Mouse (Mus musculus) kidney, embryonic 16.5 days (tissue): ENCODE results near the gene Dusp22. TPM values are rescaled to one million over a fixed set of nuclear protein-coding genes. Genes with fewer than 3 reads are reported as not detected.

Experiments used
- ATAC-seq: fragments of 200-750 bp; cut with Nextera tagmentation; 2 replicates; pipeline ENCODE4 v1.8.0; 2017; ENCODE audit warnings: moderate TSS enrichment; ENCODE audit not compliant: low FRiP score, low TSS enrichment
- H3K27ac ChIP-seq: fragments of 300-500 bp; sonication (generic); 2 replicates; pipeline ENCODE4 v1.5.1; 2014; ENCODE audit warnings: low read length
- H3K27me3 ChIP-seq: fragments of 300-500 bp; sonication (generic); 2 replicates; pipeline ENCODE4 v1.6.1; 2014; ENCODE audit warnings: low read length, control low read depth, mixed read lengths; ENCODE audit not compliant: insufficient read depth
- H3K36me3 ChIP-seq: fragments of 300-500 bp; sonication (generic); 2 replicates; pipeline ENCODE4 v1.6.1; 2014; ENCODE audit warnings: low read length, control low read depth, mixed read lengths; ENCODE audit not compliant: insufficient read depth
- H3K4me1 ChIP-seq: fragments of 300-500 bp; sonication (generic); 2 replicates; pipeline ENCODE4 v1.6.1; 2014; ENCODE audit warnings: low read length, control low read depth, mixed read lengths; ENCODE audit not compliant: insufficient read depth
- H3K4me2 ChIP-seq: fragments of 300-500 bp; sonication (generic); replicated peaks from 2 replicates; pipeline ENCODE4 v1.6.1; 2014; ENCODE audit warnings: low read depth, low read length
- H3K4me3 ChIP-seq: fragments of 300-500 bp; sonication (generic); 2 replicates; pipeline ENCODE4 v1.5.1; 2014; ENCODE audit warnings: mild to moderate bottlenecking, low read length
- H3K9ac ChIP-seq: fragments of 300-500 bp; sonication (generic); replicated peaks from 2 replicates; pipeline ENCODE4 v1.6.1; 2014; ENCODE audit warnings: low read length
- H3K9me3 ChIP-seq: fragments of 300-500 bp; sonication (generic); 2 replicates; pipeline ENCODE4 v1.6.1; 2016; ENCODE audit warnings: low read length, control low read depth
- WGBS: fragments of 180-500 bp; shearing (Covaris S2); extraction: QIAGEN DNeasy Blood & Tissue Kit; methylation state at CpG from one replicate; pipeline ENCODE4 v1.1.7; 2014; 5-methylcytosine and 5-hydroxymethylcytosine counted together
- polyA plus RNA-seq: library from polyadenylated mRNA; unstranded; fragments of >200 nt; fragmentation: Nextera tagmentation; extraction: Ambion mirVana; gene quantifications from 2 replicates; pipeline ENCODE4 v1.2.1, GENCODE M21; 2015

Gene Dusp22
- polyA plus RNA-seq, 1 experiment from 2014 or later: 20.4 TPM

DNA sequence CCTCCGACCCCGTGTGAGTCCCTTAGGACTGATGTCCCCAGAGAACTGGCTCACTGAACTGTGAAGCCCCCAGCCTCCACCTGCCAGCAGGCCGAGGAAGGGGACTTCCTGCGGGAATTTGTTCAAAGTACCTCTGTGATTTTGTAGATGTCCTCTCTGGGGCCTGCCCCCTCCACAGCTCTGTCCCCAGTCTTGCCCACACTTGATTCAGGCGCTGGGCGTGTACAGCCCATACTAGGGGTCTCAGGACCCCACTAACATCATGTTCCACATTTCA, 91.4 kb downstream of the Dusp22 start:
- H3K4me3 ChIP-seq: no peak overlapping the region
- H3K9me3 ChIP-seq: no peaks in the 10 kb centered on the region
- peaks cover 56% of the 10 kb centered on the region for H3K27me3 ChIP-seq
- WGBS: 20% methylated on average over 6 of the region's 6 CpGs
- H3K27ac ChIP-seq: no peak overlapping the region
- peaks cover 18% of the 10 kb centered on the region for H3K4me1 ChIP-seq
- no peaks in the 10 kb centered on the region for H3K36me3 ChIP-seq
- no peak for ATAC-seq
- no peak overlapping the region for H3K9ac ChIP-seq
- H3K4me2 ChIP-seq: no peak overlapping the region

DNA sequence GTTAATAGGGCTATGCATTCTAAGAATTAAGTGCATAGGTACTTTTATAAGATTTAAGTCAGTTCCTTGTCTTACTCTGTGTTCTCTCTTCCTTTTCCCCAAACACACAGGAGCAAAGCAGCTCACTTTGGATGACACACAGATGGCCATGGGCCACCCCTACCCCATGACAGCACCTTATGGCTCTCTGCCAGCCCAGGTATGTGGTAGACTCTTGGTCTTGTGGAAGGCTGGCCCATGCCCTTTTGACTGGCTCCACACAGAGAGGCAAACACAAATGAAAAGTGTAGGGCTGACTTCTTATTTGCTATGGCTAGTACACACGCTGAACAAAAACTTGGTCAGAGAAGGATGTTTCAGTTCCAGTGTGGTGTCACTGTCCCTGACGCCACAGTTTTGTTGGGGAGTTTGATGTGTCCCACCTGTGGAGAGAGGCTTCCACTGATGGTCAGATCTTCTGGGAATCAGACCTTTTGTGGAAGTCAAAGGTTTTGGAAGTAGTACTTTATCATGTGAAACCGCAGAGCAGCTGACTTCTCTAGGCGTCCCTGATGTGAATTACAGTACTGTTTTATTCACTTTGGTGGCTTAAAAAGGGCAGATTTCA, 92.9 kb downstream of the Dusp22 start:
- Histone ChIP-seq H3K27me3 (peaks cover 43% of the 10 kb centered on the region), H3K27ac (no peak overlapping the region), H3K36me3 (no peaks in the 10 kb centered on the region), H3K9ac (no peak overlapping the region), H3K9me3 (no peaks in the 10 kb centered on the region), H3K4me2 (no peak overlapping the region), H3K4me3 (no peak overlapping the region), H3K4me1 (peaks cover 18% of the 10 kb centered on the region)
- ATAC-seq: no peak
- 66% methylated on average over 4 of the region's 4 CpGs for whole genome bisulfite sequencing

DNA sequence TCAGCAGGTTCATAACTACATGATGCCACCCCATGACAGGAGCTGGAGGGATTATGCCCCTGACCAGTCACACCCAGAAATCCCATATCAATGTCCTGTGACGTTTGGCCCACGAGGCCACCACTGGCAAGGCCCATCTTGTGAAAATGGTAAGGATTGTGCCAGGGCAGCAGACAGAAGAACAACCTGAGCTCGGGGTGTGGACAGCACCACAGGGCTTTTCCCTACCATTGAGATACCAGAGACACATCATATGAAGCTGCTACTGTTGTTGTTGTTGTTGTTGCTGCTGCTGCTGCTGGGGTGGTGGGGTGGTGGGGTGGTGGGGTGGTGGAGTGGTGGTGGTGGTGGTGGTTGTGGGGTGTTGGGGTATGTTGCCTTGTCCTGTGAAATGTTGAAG, 93.6 kb downstream of the Dusp22 start:
- Histone ChIP-seq H3K4me1 (peaks cover 18% of the 10 kb centered on the region), H3K4me2 (no peak overlapping the region), H3K27ac (no peak overlapping the region), H3K4me3 (no peak overlapping the region), H3K9ac (no peak overlapping the region), H3K27me3 (peaks cover 39% of the 10 kb centered on the region), H3K9me3 (no peaks in the 10 kb centered on the region), H3K36me3 (no peaks in the 10 kb centered on the region)
- WGBS: 89% methylated on average over 3 of the region's 3 CpGs
- no peak for ATAC-seq

DNA sequence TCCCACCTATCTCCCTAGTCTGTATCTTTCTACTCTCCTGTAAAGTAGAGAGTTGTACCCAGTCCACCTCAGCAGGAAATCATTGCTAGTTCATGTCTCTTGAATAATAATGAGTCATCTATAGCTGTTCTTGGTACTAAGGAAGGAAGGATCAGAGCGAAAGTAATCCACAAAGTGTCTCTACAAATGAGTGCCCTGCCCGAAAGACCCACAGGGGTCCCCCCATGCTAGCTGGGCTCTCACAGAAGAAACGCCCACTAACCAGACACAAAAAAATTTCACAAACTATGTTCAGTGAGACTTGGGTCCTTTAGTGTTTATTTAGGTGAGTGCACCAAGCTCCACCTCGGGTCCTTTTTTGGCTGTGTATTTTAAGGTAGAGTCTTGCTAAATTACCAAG, 94.3 kb downstream of the Dusp22 start:
- Histone ChIP-seq H3K4me1 (peaks cover 17% of the 10 kb centered on the region), H3K9ac (no peak overlapping the region), H3K4me2 (no peak overlapping the region), H3K9me3 (no peaks in the 10 kb centered on the region), H3K27ac (no peak overlapping the region), H3K4me3 (no peak overlapping the region), H3K36me3 (no peaks in the 10 kb centered on the region), H3K27me3 (peaks cover 33% of the 10 kb centered on the region)
- ATAC-seq: no peak
- WGBS: 91% methylated on average over 4 of the region's 4 CpGs

DNA sequence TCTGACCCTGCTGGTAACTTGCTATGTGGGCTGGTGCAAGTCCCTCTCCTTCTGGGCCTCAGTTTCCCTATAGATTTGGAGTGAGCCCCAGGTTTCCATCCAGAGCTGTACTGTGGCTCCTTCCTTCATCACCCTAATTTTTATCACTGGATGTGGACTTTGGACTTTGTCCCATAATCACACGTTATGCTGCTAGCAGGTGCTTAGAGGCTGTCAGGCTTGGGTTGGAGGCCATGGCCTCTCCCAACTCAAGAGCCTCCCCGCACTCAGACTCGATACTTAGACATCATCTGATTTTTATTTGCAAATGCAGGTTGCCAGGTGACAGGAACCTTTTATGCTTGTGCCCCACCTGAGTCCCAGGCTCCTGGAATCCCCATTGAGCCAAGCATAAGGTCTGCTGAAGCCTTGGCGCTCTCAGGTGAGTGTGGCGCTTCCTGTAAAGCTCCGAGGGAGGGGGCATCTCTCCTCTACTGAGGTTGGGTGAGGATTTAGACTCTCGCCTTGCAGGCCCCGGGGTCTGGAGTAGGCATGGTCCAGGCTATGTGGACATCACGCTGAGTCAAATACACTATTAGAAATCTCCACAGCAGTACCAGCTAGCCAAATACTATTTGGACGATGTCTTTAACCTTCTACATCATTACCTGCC, 95.2 kb downstream of the Dusp22 start:
- H3K9ac ChIP-seq: no peak overlapping the region
- no peak overlapping the region for H3K4me3 ChIP-seq
- H3K4me1 ChIP-seq: peaks cover 8% of the 10 kb centered on the region
- no peaks in the 10 kb centered on the region for H3K9me3 ChIP-seq
- ATAC-seq: no peak
- peaks cover 24% of the 10 kb centered on the region for H3K27me3 ChIP-seq
- H3K4me2 ChIP-seq: no peak overlapping the region
- H3K27ac ChIP-seq: no peak overlapping the region
- H3K36me3 ChIP-seq: no peaks in the 10 kb centered on the region
- WGBS: 79% methylated on average over 10 of the region's 10 CpGs

DNA sequence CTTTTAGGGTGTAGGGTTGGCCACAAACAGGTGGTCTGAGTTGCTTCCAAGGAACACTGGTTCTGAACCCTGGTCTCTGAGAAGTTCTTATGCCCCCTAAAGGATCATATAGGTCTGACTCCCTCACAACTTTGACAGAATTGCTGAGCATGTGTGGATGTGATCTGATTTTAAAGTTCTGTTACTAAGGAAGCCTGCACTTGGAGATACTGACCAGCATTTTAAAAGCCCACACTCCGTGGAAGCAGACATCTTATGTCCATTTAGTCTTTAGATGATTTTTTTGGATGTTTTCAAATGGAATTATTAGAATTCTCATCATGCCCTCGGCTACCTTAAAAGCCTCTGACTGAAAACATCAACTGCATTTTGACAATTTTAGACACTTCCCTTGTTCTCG, 95.8 kb downstream of the Dusp22 start:
- ATAC-seq: no peak
- peaks cover 2% of the 10 kb centered on the region; the same call in 1 of the 2 replicates for H3K4me1 ChIP-seq
- H3K4me3 ChIP-seq: no peak overlapping the region
- H3K36me3 ChIP-seq: no peaks in the 10 kb centered on the region
- no peak overlapping the region for H3K9ac ChIP-seq
- no peaks in the 10 kb centered on the region for H3K9me3 ChIP-seq
- peaks cover 18% of the 10 kb centered on the region for H3K27me3 ChIP-seq
- no peak overlapping the region for H3K27ac ChIP-seq
- no peak overlapping the region for H3K4me2 ChIP-seq
- 85% methylated on average over 3 of the region's 3 CpGs for WGBS

DNA sequence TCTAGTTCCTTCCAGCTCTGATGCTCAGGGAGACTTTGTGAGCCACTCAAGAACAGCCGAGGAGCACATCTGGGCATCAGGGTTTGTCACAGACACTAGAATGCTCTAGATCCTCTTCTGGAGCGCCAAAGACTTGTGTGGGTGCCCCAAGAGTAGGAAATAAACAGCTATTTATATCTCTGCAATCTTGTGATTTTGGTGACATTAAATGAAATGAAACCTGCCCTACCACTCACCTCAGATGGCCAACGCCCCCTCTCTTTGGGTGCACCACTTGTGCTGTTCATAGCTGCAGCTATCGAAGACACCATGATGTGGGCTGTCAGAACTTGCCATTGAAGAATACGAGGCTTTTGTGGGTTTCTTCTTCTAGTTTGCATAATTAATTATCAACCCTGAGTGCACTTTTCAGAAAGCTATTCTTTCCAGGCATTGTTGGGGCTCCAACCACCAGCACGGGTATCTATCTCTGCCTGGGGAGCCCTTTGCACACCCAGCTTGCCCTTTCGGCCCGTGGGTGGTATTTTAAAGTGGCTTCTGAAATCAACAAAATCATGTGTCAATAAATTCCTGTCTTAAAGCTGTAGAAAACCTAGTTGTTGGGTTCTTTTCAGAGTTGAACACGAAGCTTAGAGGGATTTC, 96.3 kb downstream of the Dusp22 start:
- WGBS: 77% methylated on average over 9 of the region's 9 CpGs
- Histone ChIP-seq H3K4me1 (no peaks in the 10 kb centered on the region), H3K4me3 (no peak overlapping the region), H3K9ac (no peak overlapping the region), H3K9me3 (no peaks in the 10 kb centered on the region), H3K27ac (no peak overlapping the region), H3K27me3 (peaks cover 13% of the 10 kb centered on the region), H3K4me2 (no peak overlapping the region), H3K36me3 (no peaks in the 10 kb centered on the region)
- no peak for ATAC-seq

DNA sequence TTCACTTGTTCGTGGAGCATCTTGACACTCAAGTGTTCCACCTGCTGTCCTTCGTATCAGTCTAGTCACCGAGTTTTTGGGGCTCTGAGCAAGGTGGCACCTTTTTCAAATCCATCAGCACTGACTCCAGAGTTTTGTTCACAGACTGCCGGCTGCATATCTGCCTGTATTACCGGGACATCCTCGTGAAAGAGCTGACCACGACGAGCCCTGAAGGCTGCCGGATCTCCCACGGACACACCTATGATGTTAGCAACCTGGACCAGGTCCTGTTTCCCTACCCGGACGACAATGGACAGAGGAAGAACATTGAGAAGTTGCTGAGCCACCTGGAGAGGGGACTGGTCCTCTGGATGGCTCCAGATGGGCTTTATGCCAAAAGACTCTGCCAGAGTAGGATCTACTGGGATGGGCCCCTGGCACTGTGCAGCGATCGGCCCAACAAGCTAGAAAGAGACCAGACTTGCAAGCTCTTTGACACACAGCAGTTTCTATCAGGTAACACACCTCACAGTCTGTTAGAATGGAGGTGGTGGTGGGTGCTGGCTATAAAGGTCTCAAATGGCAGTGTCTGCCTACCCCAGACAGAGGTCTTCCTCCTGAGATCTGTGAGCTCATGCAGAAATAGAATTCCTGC, 97.6 kb downstream of the Dusp22 start:
- H3K4me2 ChIP-seq: no peak overlapping the region
- WGBS: 86% methylated on average over 14 of the region's 14 CpGs
- peaks cover 5% of the 10 kb centered on the region; the same call in 1 of the 2 replicates for H3K27me3 ChIP-seq
- no peaks in the 10 kb centered on the region for H3K9me3 ChIP-seq
- no peak for ATAC-seq
- no peaks in the 10 kb centered on the region for H3K4me1 ChIP-seq
- no peak overlapping the region for H3K4me3 ChIP-seq
- no peaks in the 10 kb centered on the region for H3K36me3 ChIP-seq
- no peak overlapping the region for H3K27ac ChIP-seq
- no peak overlapping the region for H3K9ac ChIP-seq

DNA sequence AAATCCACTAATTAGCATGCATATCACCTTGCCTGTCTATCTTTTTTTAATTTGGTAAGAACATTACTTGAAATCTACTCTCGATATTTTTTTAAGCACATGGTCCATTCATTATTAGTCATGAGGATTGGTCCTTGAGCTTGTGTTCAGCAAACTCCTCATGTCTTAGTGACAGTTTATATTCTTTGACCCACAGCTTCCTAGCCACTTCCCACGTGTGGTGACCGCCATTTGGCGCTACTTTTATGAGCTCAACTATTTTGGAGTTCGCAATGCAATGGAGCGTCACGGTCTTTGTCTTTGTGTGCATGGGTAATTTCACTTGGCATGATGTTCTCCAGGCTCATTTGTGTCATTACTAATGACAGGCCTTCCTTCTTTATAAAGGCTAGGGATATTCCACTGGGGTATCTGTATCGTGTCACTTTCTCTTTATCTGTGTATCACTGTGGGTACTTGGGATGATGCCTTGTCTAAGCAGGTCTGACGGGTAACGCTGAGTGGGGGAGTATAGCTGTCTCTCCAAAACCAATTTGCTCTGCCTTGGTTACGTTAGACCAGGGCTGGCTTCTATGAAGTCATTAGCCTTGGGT, 99.1 kb downstream of the Dusp22 start:
- H3K4me3 ChIP-seq: no peak overlapping the region
- no peak overlapping the region for H3K9ac ChIP-seq
- 59% methylated on average over 11 of the region's 11 CpGs for WGBS
- H3K36me3 ChIP-seq: no peaks in the 10 kb centered on the region
- H3K27ac ChIP-seq: no peak overlapping the region
- no peaks in the 10 kb centered on the region for H3K4me1 ChIP-seq
- H3K4me2 ChIP-seq: no peak overlapping the region
- no peaks in the 10 kb centered on the region for H3K9me3 ChIP-seq
- ATAC-seq: no peak
- no peaks in the 10 kb centered on the region for H3K27me3 ChIP-seq
